Mouse (Mus musculus) megakaryocyte, embryonic 14.5 days (primary cell): Measurements from ENCODE around the gene Phykpl. TPM values are rescaled to one million over a fixed set of nuclear protein-coding genes. Genes with fewer than 3 reads are reported as not detected.
"Not testable (repeated sequence)": the region's sequence is repeated elsewhere in the genome, so short reads cannot be mapped to it uniquely, and the experiment has no call there.

Experiments
- H3K27me3 ChIP-seq: replicated peaks from 2 replicates; pipeline ENCODE3; 2012; ENCODE audit warnings: inconsistent platforms
- H3K36me3 ChIP-seq: replicated peaks from 2 replicates; pipeline ENCODE3; 2012; ENCODE audit warnings: low read length, inconsistent platforms, mixed read lengths
- H3K4me1 ChIP-seq: 2 replicates; pipeline ENCODE4 v1.6.1; 2012; ENCODE audit warnings: inconsistent platforms
- H3K4me3 ChIP-seq: replicated peaks from 2 replicates; pipeline ENCODE3; 2012; ENCODE audit warnings: moderate library complexity, mild to moderate bottlenecking, inconsistent platforms
- H3K9me3 ChIP-seq: 2 replicates; pipeline ENCODE4 v1.6.1; 2012; ENCODE audit warnings: inconsistent platforms
- FLI1 ChIP-seq: IDR thresholded peaks from 2 replicates; pipeline ENCODE4 v1.6.1; 2012; ENCODE audit warnings: low read length, inconsistent platforms, mixed read lengths
- GATA1 ChIP-seq: IDR thresholded peaks from 3 replicates; pipeline ENCODE4 v1.6.1; 2012; ENCODE audit warnings: mixed read lengths, low read length, inconsistent platforms, borderline replicate concordance
- polyA plus RNA-seq: library from polyadenylated mRNA; stranded (reverse); fragments of >175 nt; gene quantifications from 2 replicates; pipeline ENCODE4 v1.2.3, GENCODE M21; 2012; ENCODE audit warnings: low replicate concordance; ENCODE audit not compliant: insufficient read depth

Phykpl gene
- polyA plus RNA-seq, 1 experiment: 10.1 TPM

- H3K4me1 ChIP-seq: peaks cover 91% of the 10 kb centered on the region
- peaks cover 89% of the 10 kb centered on the region for H3K36me3 ChIP-seq
- no peak for TF ChIP-seq FLI1
- TF ChIP-seq GATA1: no peak
- no peaks in the 10 kb centered on the region for H3K27me3 ChIP-seq
- no peaks in the 10 kb centered on the region for H3K9me3 ChIP-seq
- peak overlapping the region; percentile 76 for H3K4me3 ChIP-seq
These were observed 40.7 kb downstream of the Phykpl start for GRCm38 (mm10) chr11:51625187-51625820.

GRCm38 (mm10) chr11:51627425-51627824, 42.9 kb downstream of the Phykpl start:
- Histone ChIP-seq H3K4me1 (peaks cover 91% of the 10 kb centered on the region), H3K9me3 (no peaks in the 10 kb centered on the region), H3K36me3 (peaks cover 84% of the 10 kb centered on the region), H3K4me3 (peak overlapping the region; percentile 44), H3K27me3 (no peaks in the 10 kb centered on the region)
- TF ChIP-seq FLI1 (no peak), GATA1 (no peak)

GRCm38 (mm10) chr11:51627907-51628306, 43.4 kb downstream of the Phykpl start:
- TF ChIP-seq GATA1: no peak
- no peak for TF ChIP-seq FLI1
- Histone ChIP-seq H3K4me1 (peaks cover 92% of the 10 kb centered on the region), H3K27me3 (no peaks in the 10 kb centered on the region), H3K9me3 (no peaks in the 10 kb centered on the region), H3K36me3 (peaks cover 82% of the 10 kb centered on the region), H3K4me3 (no peak overlapping the region)

GRCm38 (mm10) chr11:51629651-51630314, 45.2 kb downstream of the Phykpl start:
- Histone ChIP-seq H3K9me3 (no peaks in the 10 kb centered on the region), H3K4me3 (peak overlapping the region; percentile 54), H3K36me3 (peaks cover 74% of the 10 kb centered on the region), H3K4me1 (peaks cover 91% of the 10 kb centered on the region), H3K27me3 (no peaks in the 10 kb centered on the region)
- no peak for TF ChIP-seq GATA1
- no peak for TF ChIP-seq FLI1

- TF ChIP-seq FLI1 (no peak), GATA1 (no peak)
- peak overlapping the region; percentile 0 for H3K4me3 ChIP-seq
- no peaks in the 10 kb centered on the region for H3K27me3 ChIP-seq
- H3K4me1 ChIP-seq: peaks cover 83% of the 10 kb centered on the region
- peaks cover 51% of the 10 kb centered on the region for H3K36me3 ChIP-seq
- no peaks in the 10 kb centered on the region for H3K9me3 ChIP-seq
These were observed 47.7 kb downstream of the Phykpl start for GRCm38 (mm10) chr11:51632130-51632753.

- H3K27me3 ChIP-seq, H3K9me3 ChIP-seq, H3K4me3 ChIP-seq: not testable (repeated sequence)
- Histone ChIP-seq H3K36me3 (peaks cover 41% of the 10 kb centered on the region), H3K4me1 (peaks cover 83% of the 10 kb centered on the region)
These were observed 48.6 kb downstream of the Phykpl start for GRCm38 (mm10) chr11:51633200-51633599.

- H3K4me3 ChIP-seq: no peak overlapping the region
- no peaks in the 10 kb centered on the region for H3K27me3 ChIP-seq
- no peak for TF ChIP-seq FLI1
- TF ChIP-seq GATA1: no peak
- peaks cover 38% of the 10 kb centered on the region for H3K36me3 ChIP-seq
- no peaks in the 10 kb centered on the region for H3K9me3 ChIP-seq
- peaks cover 85% of the 10 kb centered on the region for H3K4me1 ChIP-seq
These were observed 49.2 kb downstream of the Phykpl start for GRCm38 (mm10) chr11:51633721-51634120.

GRCm38 (mm10) chr11:51635127-51635524, 50.6 kb downstream of the Phykpl start:
- Histone ChIP-seq H3K36me3 (peaks cover 24% of the 10 kb centered on the region), H3K4me3 (peak overlapping the region; percentile 95), H3K9me3 (no peaks in the 10 kb centered on the region), H3K27me3 (no peaks in the 10 kb centered on the region), H3K4me1 (peaks cover 74% of the 10 kb centered on the region)
- TF ChIP-seq GATA1 (no peak), FLI1 (no peak)

- TF ChIP-seq GATA1 (no peak), FLI1 (no peak)
- no peaks in the 10 kb centered on the region for H3K27me3 ChIP-seq
- peak within 1 kb of the TSS; percentile 95 for H3K4me3 ChIP-seq
- H3K36me3 ChIP-seq: peaks cover 22% of the 10 kb centered on the region
- H3K9me3 ChIP-seq: no peaks in the 10 kb centered on the region
- H3K4me1 ChIP-seq: peaks cover 68% of the 10 kb centered on the region
These were observed 51.2 kb downstream of the Phykpl start, which contains the start of gene Rmnd5b for GRCm38 (mm10) chr11:51635525-51636322. TSS of gene Rmnd5b (minus strand) at chr11:51635896.

- H3K4me3 ChIP-seq: peak overlapping the region; percentile 95
- no peaks in the 10 kb centered on the region for H3K9me3 ChIP-seq
- TF ChIP-seq GATA1 (no peak), FLI1 (no peak)
- no peaks in the 10 kb centered on the region for H3K27me3 ChIP-seq
- peaks cover 18% of the 10 kb centered on the region for H3K36me3 ChIP-seq
- peaks cover 62% of the 10 kb centered on the region for H3K4me1 ChIP-seq
These were observed 51.7 kb downstream of the Phykpl start for GRCm38 (mm10) chr11:51636323-51636684.
